Mouse (Mus musculus): ENCODE data around the gene Jmy. TPM values are rescaled to one million over a fixed set of nuclear protein-coding genes. Genes with fewer than 3 reads are reported as not detected.

Jmy gene
- polyA plus RNA-seq, 1 experiment from 2014 or later: 8.9 TPM

DNA sequence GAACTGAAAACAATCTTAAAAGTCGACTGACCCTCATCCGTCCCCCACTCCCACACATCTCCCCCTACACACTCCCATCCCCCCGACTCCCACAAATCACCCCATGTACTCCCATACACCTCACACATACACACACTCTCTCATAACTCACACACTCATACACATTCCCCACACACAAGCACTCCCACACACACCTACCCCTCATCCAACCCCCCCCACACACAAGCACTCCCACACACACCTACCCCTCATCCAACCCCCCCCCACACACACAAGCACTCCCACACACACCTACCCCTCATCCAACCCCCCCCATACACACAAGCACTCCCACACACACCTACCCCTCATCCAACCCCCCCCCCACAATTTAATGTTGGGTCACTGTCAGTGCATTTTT is 59.4 kb downstream of the Jmy start:
- Histone ChIP-seq H3K36me3 (peaks cover 85% of the 10 kb centered on the region), H3K4me2 (no peak overlapping the region), H3K4me1 (no peaks in the 10 kb centered on the region), H3K4me3 (no peak overlapping the region), H3K27me3 (replicated peaks) (no peaks in the 10 kb centered on the region), H3K9me3 (replicated peaks) (no peaks in the 10 kb centered on the region), H3K27ac (no peak overlapping the region), H3K9ac (no peak overlapping the region)
- WGBS (ENCODE audit: insufficient replicate concordance): 86% methylated on average over 3 of the region's 3 CpGs
- peak; percentile 63; the same call in 1 of the 2 replicates for ATAC-seq

DNA sequence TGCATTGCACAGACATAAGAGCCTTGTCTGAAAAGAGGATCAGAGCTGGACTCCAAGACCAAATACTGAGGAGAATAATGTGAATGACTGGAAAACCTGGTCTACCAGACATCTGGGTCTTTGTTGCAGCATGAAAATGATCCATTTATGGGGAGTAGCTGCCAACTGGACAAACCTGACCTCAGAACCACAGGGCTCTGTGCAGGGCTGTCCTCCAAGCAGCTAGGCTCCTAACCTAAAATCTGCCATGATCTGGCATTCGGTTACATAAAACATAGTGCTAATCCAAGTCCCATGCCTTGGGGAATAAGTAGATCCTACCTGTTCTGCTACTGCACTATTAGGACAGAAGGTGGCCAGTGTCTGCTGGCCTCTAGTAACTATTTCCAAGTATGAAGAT is 70.4 kb downstream of the Jmy start:
- WGBS (ENCODE audit: insufficient replicate concordance): 94% methylated on average over 1 of the region's 1 CpGs
- no peak overlapping the region for H3K4me3 ChIP-seq
- 0 out of 2 replicates have a peak overlapping the region, but pooled peaks have one; percentile 53 for H3K9ac ChIP-seq
- no peaks in the 10 kb centered on the region for H3K9me3 ChIP-seq (replicated peaks)
- peak overlapping the region; percentile 56; the same call in 1 of the 2 replicates for H3K4me2 ChIP-seq
- peaks cover 57% of the 10 kb centered on the region for H3K4me1 ChIP-seq
- peak overlapping the region; percentile 97 for H3K27ac ChIP-seq
- no peak for ATAC-seq
- no peaks in the 10 kb centered on the region for H3K27me3 ChIP-seq (replicated peaks)
- H3K36me3 ChIP-seq: peaks cover 31% of the 10 kb centered on the region

DNA sequence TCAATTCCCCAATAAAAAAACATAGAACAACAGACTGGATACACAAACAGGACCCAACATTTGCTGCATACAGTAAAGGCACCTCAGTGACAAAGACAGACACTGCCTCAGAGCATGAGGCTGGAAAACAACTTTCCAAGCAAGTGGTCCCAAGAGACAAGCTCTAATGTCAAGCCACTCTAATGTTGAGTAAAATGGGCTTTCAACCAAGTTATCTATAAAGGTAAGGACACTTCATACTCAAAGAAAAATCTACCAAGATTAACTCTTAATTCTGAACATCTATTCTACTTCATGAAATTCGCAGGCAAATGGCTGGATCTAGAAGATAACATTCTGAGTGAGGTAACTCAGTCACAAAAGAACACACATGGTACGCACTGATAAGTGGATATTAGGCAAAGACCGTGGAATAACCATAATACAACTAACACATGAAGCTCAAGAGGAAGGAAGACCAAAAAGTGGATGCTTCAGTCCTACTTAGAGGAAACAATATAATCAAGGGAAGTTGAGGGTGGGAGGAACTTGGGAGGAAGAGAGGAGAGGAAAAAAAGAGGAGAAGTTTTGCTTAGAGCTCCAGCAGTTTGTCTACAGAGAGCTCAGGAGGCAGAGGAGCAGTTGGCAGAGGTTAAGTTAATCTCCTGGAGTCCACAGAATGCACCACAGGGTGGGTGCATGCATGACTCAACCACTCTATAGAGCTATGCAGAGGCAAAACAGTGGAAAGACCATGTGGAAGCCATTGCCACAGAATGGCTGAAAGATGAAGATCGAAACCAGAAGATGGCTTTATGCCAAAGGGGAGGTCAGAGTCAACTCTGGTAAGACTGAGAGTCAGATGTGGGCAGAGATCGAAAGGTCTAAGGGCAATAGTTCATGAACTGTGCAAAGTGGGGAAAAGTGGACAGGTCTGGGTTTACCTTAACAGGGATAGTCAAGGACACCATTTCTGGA is 71.4 kb downstream of the Jmy start:
- Histone ChIP-seq H3K27ac (peak overlapping the region; percentile 97), H3K27me3 (replicated peaks) (no peaks in the 10 kb centered on the region), H3K36me3 (peaks cover 21% of the 10 kb centered on the region), H3K4me3 (no peak overlapping the region), H3K9me3 (replicated peaks) (no peaks in the 10 kb centered on the region), H3K4me2 (peak overlapping the region; percentile 56), H3K4me1 (peaks cover 57% of the 10 kb centered on the region), H3K9ac (peak overlapping the region; percentile 53)
- 45% methylated on average over 5 of the region's 5 CpGs for WGBS (ENCODE audit: insufficient replicate concordance)
- peak; percentile 97 for ATAC-seq

GRCm38 (mm10) chr13:93423224-93423623 is 76.4 kb downstream of the Jmy start:
- Histone ChIP-seq H3K27me3 (replicated peaks) (no peaks in the 10 kb centered on the region), H3K4me3 (no peak overlapping the region), H3K4me2 (no peak overlapping the region), H3K36me3 (no peaks in the 10 kb centered on the region), H3K9me3 (replicated peaks) (no peaks in the 10 kb centered on the region), H3K9ac (no peak overlapping the region), H3K4me1 (peaks cover 36% of the 10 kb centered on the region), H3K27ac (no peak overlapping the region)
- no peak for ATAC-seq
- 78% methylated on average over 2 of the region's 2 CpGs for WGBS (ENCODE audit: insufficient replicate concordance)

DNA sequence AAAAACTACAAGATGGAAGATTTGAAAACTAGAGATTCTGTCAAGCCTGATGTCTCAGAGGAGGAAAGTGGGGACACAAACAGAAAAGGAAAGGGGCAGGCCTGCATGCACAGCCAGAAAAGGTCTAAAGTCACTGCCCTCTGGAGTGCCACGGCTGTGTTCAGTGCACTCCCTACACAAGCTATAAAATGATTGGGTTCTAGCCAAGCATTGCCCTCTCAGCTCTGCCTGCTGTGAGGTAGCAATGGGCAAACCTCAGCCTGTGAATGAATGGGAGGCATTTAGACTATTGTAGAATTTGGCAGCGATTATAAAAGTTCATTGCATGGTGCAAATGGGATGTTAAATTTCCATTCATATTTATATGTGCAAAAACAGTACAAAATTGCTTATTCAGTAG is 79.8 kb downstream of the Jmy start:
- Histone ChIP-seq H3K4me3 (no peak overlapping the region), H3K27ac (no peak overlapping the region), H3K4me2 (no peak overlapping the region), H3K27me3 (replicated peaks) (no peaks in the 10 kb centered on the region), H3K9ac (no peak overlapping the region), H3K4me1 (peaks cover 4% of the 10 kb centered on the region), H3K36me3 (no peaks in the 10 kb centered on the region), H3K9me3 (replicated peaks) (no peaks in the 10 kb centered on the region)
- ATAC-seq: no peak
- WGBS (ENCODE audit: insufficient replicate concordance): 78% methylated on average over 2 of the region's 2 CpGs

GRCm38 (mm10) chr13:93418292-93418691 is 81.3 kb downstream of the Jmy start:
- Histone ChIP-seq H3K4me3 (no peak overlapping the region), H3K27me3 (replicated peaks) (no peaks in the 10 kb centered on the region), H3K4me2 (no peak overlapping the region), H3K36me3 (no peaks in the 10 kb centered on the region), H3K9me3 (replicated peaks) (no peaks in the 10 kb centered on the region), H3K27ac (no peak overlapping the region), H3K4me1 (no peaks in the 10 kb centered on the region; the same call in 1 of the 2 replicates), H3K9ac (no peak overlapping the region)
- no peak for ATAC-seq
- WGBS (ENCODE audit: insufficient replicate concordance): 68% methylated on average over 2 of the region's 2 CpGs

DNA sequence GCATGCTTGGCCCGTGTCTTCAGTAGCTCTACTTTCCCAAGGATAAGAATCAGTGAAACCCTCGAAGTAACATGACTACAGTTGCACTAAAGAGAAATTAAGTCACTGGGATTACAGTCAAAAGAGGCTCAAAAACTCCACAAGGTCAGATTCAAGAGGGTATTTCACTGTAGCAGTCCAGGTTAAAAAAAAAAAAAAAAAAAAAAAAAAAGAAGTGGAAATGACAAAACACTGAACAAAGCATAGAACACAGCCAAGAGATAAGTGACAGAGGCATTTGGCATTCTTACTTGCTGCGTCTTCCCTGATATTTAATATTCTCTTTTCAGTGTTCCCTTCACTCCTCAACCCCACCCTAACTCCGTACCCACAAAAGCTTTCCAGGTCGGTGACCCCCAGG is 84.6 kb downstream of the Jmy start:
- Histone ChIP-seq H3K4me2 (no peak overlapping the region), H3K9ac (no peak overlapping the region), H3K27ac (no peak overlapping the region), H3K27me3 (replicated peaks) (no peaks in the 10 kb centered on the region), H3K4me1 (no peaks in the 10 kb centered on the region), H3K9me3 (replicated peaks) (no peaks in the 10 kb centered on the region), H3K36me3 (no peaks in the 10 kb centered on the region), H3K4me3 (no peak overlapping the region)
- WGBS (ENCODE audit: insufficient replicate concordance): 79% methylated on average over 5 of the region's 5 CpGs
- no peak for ATAC-seq

GRCm38 (mm10) chr13:93410343-93410742 is 89.3 kb downstream of the Jmy start:
- no peak for ATAC-seq
- H3K27ac ChIP-seq: no peak overlapping the region
- H3K4me1 ChIP-seq: peaks cover 6% of the 10 kb centered on the region; the same call in 1 of the 2 replicates
- H3K27me3 ChIP-seq (replicated peaks): no peaks in the 10 kb centered on the region
- H3K4me3 ChIP-seq: no peak overlapping the region
- no peak overlapping the region for H3K9ac ChIP-seq
- WGBS (ENCODE audit: insufficient replicate concordance): 76% methylated on average over 4 of the region's 4 CpGs
- no peaks in the 10 kb centered on the region; the same call in 1 of the 2 replicates for H3K36me3 ChIP-seq
- H3K4me2 ChIP-seq: no peak overlapping the region
- H3K9me3 ChIP-seq (replicated peaks): no peaks in the 10 kb centered on the region

GRCm38 (mm10) chr13:93406855-93407254 is 92.8 kb downstream of the Jmy start:
- Histone ChIP-seq H3K4me2 (no peak overlapping the region), H3K9me3 (replicated peaks) (no peaks in the 10 kb centered on the region), H3K4me3 (no peak overlapping the region), H3K9ac (no peak overlapping the region), H3K36me3 (peaks cover 3% of the 10 kb centered on the region), H3K27ac (no peak overlapping the region), H3K27me3 (replicated peaks) (no peaks in the 10 kb centered on the region), H3K4me1 (peaks cover 6% of the 10 kb centered on the region; the same call in 1 of the 2 replicates)
- ATAC-seq: 0 out of 2 replicates have a peak, but pooled peaks have one; percentile 4
- WGBS (ENCODE audit: insufficient replicate concordance): 67% methylated on average over 5 of the region's 5 CpGs

DNA sequence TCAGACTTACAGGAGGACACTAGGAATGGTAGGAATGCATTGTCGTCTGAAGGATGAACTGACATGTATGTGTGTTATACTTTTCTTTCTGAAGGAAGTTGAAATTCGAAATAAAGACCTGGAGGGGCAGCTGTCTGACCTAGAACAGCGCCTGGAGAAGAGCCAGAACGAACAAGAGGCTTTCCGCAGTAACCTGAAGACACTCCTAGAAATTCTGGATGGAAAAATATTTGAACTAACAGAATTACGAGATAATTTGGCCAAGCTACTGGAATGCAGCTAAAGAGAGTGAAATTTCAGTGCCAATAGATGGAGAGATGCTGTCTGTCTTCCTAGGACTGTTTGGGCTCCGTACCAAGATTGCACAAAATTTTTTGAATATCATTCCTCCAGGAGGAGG is 97.7 kb downstream of the Jmy start:
- H3K36me3 ChIP-seq: peaks cover 21% of the 10 kb centered on the region
- no peak for ATAC-seq
- H3K27ac ChIP-seq: no peak overlapping the region
- no peak overlapping the region for H3K4me3 ChIP-seq
- H3K27me3 ChIP-seq (replicated peaks): no peaks in the 10 kb centered on the region
- H3K4me1 ChIP-seq: peaks cover 12% of the 10 kb centered on the region
- H3K4me2 ChIP-seq: no peak overlapping the region
- no peak overlapping the region for H3K9ac ChIP-seq
- WGBS (ENCODE audit: insufficient replicate concordance): 83% methylated on average over 7 of the region's 7 CpGs
- peaks cover 3% of the 10 kb centered on the region; the same call in 1 of the 2 replicates for H3K9me3 ChIP-seq (replicated peaks)

DNA sequence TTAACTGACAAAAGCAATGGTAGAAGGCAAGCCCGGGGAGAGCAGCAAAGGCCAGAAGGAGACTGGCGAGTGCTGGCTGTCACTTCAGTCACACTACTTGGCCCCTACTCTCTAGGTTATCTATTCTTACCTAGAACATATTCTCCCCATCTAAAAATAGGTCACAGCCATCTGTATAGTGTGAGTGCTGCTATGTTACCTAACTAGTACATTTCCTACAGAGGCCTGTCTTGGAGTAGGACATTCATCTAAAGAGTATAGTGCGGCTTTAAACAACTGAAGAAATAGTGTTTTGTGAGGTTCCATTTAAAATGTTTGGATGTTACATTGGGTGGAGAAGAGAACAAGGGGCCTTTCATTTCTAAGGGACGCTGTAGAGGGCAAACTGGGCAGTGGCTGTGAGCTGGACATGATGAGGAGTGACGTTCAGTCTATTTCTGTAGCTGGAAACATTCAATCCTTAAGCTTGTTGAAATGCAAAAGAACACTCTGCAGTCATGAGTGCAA is 99.8 kb downstream of the Jmy start:
- Histone ChIP-seq H3K4me2 (no peak overlapping the region), H3K36me3 (peaks cover 38% of the 10 kb centered on the region), H3K4me1 (peaks cover 7% of the 10 kb centered on the region), H3K27ac (0 out of 2 replicates have a peak overlapping the region, but pooled peaks have one; percentile 36), H3K4me3 (no peak overlapping the region), H3K9ac (no peak overlapping the region), H3K9me3 (replicated peaks) (peaks cover 3% of the 10 kb centered on the region; the same call in 1 of the 2 replicates), H3K27me3 (replicated peaks) (no peaks in the 10 kb centered on the region)
- WGBS (ENCODE audit: insufficient replicate concordance): 77% methylated on average over 5 of the region's 5 CpGs
- ATAC-seq: peak; percentile 78

DNA sequence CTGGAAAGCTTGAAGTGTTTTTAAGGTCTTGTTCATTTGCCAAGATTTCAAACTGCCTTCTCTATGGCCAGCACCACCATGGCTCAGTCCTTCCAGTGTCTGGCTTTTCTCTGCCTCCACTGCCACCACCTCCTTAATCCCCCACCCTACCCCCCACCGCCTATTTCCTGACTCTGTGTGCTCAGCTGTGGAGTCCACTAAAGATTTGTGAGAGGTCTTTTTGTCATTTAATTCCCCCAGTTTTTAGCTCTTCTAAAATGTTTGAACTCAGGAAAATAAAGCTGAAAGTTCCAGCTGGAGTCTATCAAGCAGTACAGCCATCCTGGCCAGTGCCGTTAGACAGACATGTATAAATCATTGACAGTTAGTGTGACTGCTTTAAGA is 110.4 kb downstream of the Jmy start:
- ATAC-seq: no peak
- Histone ChIP-seq H3K36me3 (peaks cover 11% of the 10 kb centered on the region), H3K4me1 (peaks cover 61% of the 10 kb centered on the region), H3K27ac (peak overlapping the region; percentile 97), H3K9ac (peak overlapping the region; percentile 60), H3K27me3 (replicated peaks) (no peaks in the 10 kb centered on the region), H3K4me3 (no peak overlapping the region), H3K9me3 (replicated peaks) (no peaks in the 10 kb centered on the region), H3K4me2 (peak overlapping the region; percentile 63)
- 38% methylated on average over 2 of the region's 2 CpGs for WGBS (ENCODE audit: insufficient replicate concordance)

Data from liver, embryonic 12.5 days (tissue).